Mouse (Mus musculus): Measurements from ENCODE around the gene Ubr7. TPM values are rescaled to one million over a fixed set of nuclear protein-coding genes. Genes with fewer than 3 reads are reported as not detected.

The Ubr7 gene
- polyA plus RNA-seq, 1 experiment from 2014 or later, result 35.3 TPM

Other genes with a start within 250 kb of the Ubr7 start
- 178 and 204 TPM in 2 replicates for gene Chga, start 203.0 kb upstream of the Ubr7 start, polyA plus RNA-seq (2015; fragmentation: Nextera tagmentation; extraction: Ambion mirVana)
- 42.7 TPM in 2 replicates for gene Itpk1, start 53.0 kb upstream of the Ubr7 start, polyA plus RNA-seq (2015; fragmentation: Nextera tagmentation; extraction: Ambion mirVana)
- 62.5 and 76.5 TPM in 2 replicates for gene Moap1, start 14.3 kb upstream of the Ubr7 start, polyA plus RNA-seq (2015; fragmentation: Nextera tagmentation; extraction: Ambion mirVana)
- 11.7 and 11.9 TPM in 2 replicates for gene Tmem251, start 14.2 kb upstream of the Ubr7 start, polyA plus RNA-seq (2015; fragmentation: Nextera tagmentation; extraction: Ambion mirVana)
- gene Gm28051, start 202 bp upstream of the Ubr7 start, polyA plus RNA-seq (2015; fragmentation: Nextera tagmentation; extraction: Ambion mirVana), result not detected in 2 replicates
- 47.4 and 47.9 TPM in 2 replicates for gene Gon7, start 164 bp upstream of the Ubr7 start, polyA plus RNA-seq (2015; fragmentation: Nextera tagmentation; extraction: Ambion mirVana)
- gene Gm20604, start 705 bp downstream of the Ubr7 start, polyA plus RNA-seq (2015; fragmentation: Nextera tagmentation; extraction: Ambion mirVana), result 48.6 TPM in 2 replicates
- gene Btbd7, start 120.5 kb downstream of the Ubr7 start, polyA plus RNA-seq (2015; fragmentation: Nextera tagmentation; extraction: Ambion mirVana), result 10.5 and 11.1 TPM in 2 replicates
- not detected in 2 replicates for gene Cox8c, start 141.3 kb downstream of the Ubr7 start, polyA plus RNA-seq (2015; fragmentation: Nextera tagmentation; extraction: Ambion mirVana)
- 5.6 and 6.3 TPM in 2 replicates for gene Unc79, start 190.9 kb downstream of the Ubr7 start, polyA plus RNA-seq (2015; fragmentation: Nextera tagmentation; extraction: Ambion mirVana)